Comparison of ENCODE assay signal across 27 mouse cellular contexts in the genomic region with DNA sequence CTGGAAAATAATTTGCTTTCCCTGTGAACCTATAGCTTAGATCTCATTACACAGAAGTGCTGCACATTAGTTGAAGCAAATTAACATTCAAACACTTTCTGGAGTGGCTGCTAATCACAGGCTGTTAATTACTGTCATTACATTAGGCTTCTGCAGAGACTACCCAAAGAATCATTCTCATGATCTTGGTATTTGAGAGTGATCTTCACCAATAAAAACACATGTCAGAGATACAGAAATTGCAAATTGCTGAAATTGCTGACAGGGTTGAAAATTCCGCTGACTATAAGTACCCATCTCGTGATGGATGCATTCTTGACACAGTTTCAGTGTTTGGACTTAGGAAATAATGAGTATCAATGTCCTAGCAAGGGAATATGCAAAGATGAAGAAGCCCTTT.
"Had no signal": no experiment of that assay in that cellular context is flagged by ENCODE, and none has a peak within 500 bp of the region (broad histone marks: within the 10 kb centered on the region; RNA-seq: fewer than 3 reads in every experiment).

No protein-coding gene starts in this region.

- H3K9me3 ChIP-seq: hindbrain, embryonic 12.5 days; intestine, embryonic 15.5 days; limb, embryonic 10.5 days; liver, embryonic 15.5 days had no signal

- H3K4me3 ChIP-seq: heart, adult 2 months; heart, embryonic 12.5 days; hindbrain, embryonic 10.5 days; hindbrain, embryonic 12.5 days; intestine, embryonic 15.5 days; layer of hippocampus, adult 2 months; left cerebral cortex, adult 2 months; limb, embryonic 10.5 days; limb, embryonic 12.5 days; liver, embryonic 13.5 days; liver, embryonic 15.5 days had no signal

- H3K27ac ChIP-seq: heart, adult 2 months; hindbrain, embryonic 10.5 days; hindbrain, embryonic 12.5 days; hindbrain, embryonic 14.5 days; intestine, embryonic 15.5 days; layer of hippocampus, adult 2 months; left cerebral cortex, adult 2 months; limb, embryonic 10.5 days; limb, embryonic 12.5 days; liver, embryonic 13.5 days; liver, embryonic 15.5 days had no signal

- H3K27me3 ChIP-seq: heart, embryonic 12.5 days; hindbrain, embryonic 12.5 days; intestine, embryonic 15.5 days; limb, embryonic 12.5 days; liver, embryonic 13.5 days; liver, embryonic 15.5 days had no signal

- ATAC-seq: hindbrain, embryonic 16.5 days; inflammation-experienced regulatory T-cells, adult 6 months; intestine, embryonic 15.5 days; intestine, postnatal 0 days had no signal

- DNase-seq: gastrocnemius, postnatal 14 days; gastrocnemius, postnatal 36 days; heart, adult 11 months; heart, adult 2 months; heart, postnatal 10 days; heart, postnatal 4 days; kidney, adult 18-20 months; kidney, adult 8-10 months; kidney, postnatal 10 days; kidney, postnatal 25 days; kidney, postnatal 4 days; liver; liver, embryonic 13.5 days had no signal

- H3K9ac ChIP-seq: heart, embryonic 12.5 days; hindbrain, embryonic 12.5 days; hindbrain, embryonic 14.5 days; intestine, embryonic 15.5 days; limb, embryonic 12.5 days; liver, embryonic 13.5 days; liver, embryonic 15.5 days had no signal

- H3K36me3 ChIP-seq: heart, embryonic 12.5 days; hindbrain, embryonic 10.5 days; hindbrain, embryonic 12.5 days; intestine, embryonic 15.5 days; limb, embryonic 10.5 days; limb, embryonic 12.5 days; liver, embryonic 13.5 days; liver, embryonic 15.5 days had no signal

- H3K4me1 ChIP-seq: heart, embryonic 12.5 days; hindbrain, embryonic 10.5 days; hindbrain, embryonic 12.5 days; intestine, embryonic 15.5 days; liver, embryonic 13.5 days; liver, embryonic 15.5 days had no signal

- H3K4me2 ChIP-seq: heart, embryonic 12.5 days; hindbrain, embryonic 12.5 days; hindbrain, embryonic 14.5 days; intestine, embryonic 15.5 days; limb, embryonic 12.5 days; liver, embryonic 11.5 days; liver, embryonic 13.5 days; liver, embryonic 15.5 days had no signal
